Mouse (Mus musculus) embryo, embryonic 9.5 days (tissue): ENCODE measurements around the gene Psd.

Experiments used
- DNase-seq: peaks from one replicate; pipeline ENCODE4 v3.0.0-alpha.2; 2017; ENCODE audit errors: extremely low spot score

The Psd gene

GRCm38 (mm10) chr19:46320076-46320785, 6.7 kb downstream of the Psd start:
- DNase-seq: no peak

GRCm38 (mm10) chr19:46318586-46319378, 8.2 kb downstream of the Psd start:
- DNase-seq: no peak

GRCm38 (mm10) chr19:46318031-46318471, 8.9 kb downstream of the Psd start:
- no peak for DNase-seq

GRCm38 (mm10) chr19:46317546-46317885, 9.4 kb downstream of the Psd start:
- DNase-seq: no peak

- no peak for DNase-seq
Observed at GRCm38 (mm10) chr19:46316846-46317545, 10.0 kb downstream of the Psd start.

GRCm38 (mm10) chr19:46315752-46316610, 11.0 kb downstream of the Psd start:
- DNase-seq: no peak

- no peak for DNase-seq
Observed at GRCm38 (mm10) chr19:46314872-46315742, 11.8 kb downstream of the Psd start.

GRCm38 (mm10) chr19:46314151-46314601, 12.8 kb downstream of the Psd start:
- DNase-seq: no peak

- DNase-seq: no peak
Observed at GRCm38 (mm10) chr19:46313591-46313990, 13.4 kb downstream of the Psd start.

- DNase-seq: no peak
Observed at GRCm38 (mm10) chr19:46313116-46313515, 13.8 kb downstream of the Psd start.

GRCm38 (mm10) chr19:46312566-46312965, 14.4 kb downstream of the Psd start:
- no peak for DNase-seq

GRCm38 (mm10) chr19:46311341-46311740, 15.6 kb downstream of the Psd start:
- no peak for DNase-seq

- no peak for DNase-seq
Observed at GRCm38 (mm10) chr19:46310312-46310865, 16.6 kb downstream of the Psd start.

GRCm38 (mm10) chr19:46309651-46310305, 17.2 kb downstream of the Psd start:
- DNase-seq: no peak

GRCm38 (mm10) chr19:46308706-46309435, 18.1 kb downstream of the Psd start:
- DNase-seq: peak; percentile 86

GRCm38 (mm10) chr19:46308303-46308702, 18.7 kb downstream of the Psd start:
- DNase-seq: no peak

GRCm38 (mm10) chr19:46307781-46308180, 19.2 kb downstream of the Psd start:
- DNase-seq: no peak

GRCm38 (mm10) chr19:46306751-46307289, 20.1 kb downstream of the Psd start:
- DNase-seq: no peak

- DNase-seq: no peak
Observed at GRCm38 (mm10) chr19:46306268-46306610, 20.7 kb downstream of the Psd start.
